11 mouse cellular contexts compared by ENCODE assay signal in genomic region chr10:94000223-94000622, GRCm38 (mm10). TPM values are rescaled to one million over a fixed set of nuclear protein-coding genes. Genes with fewer than 3 reads are reported as not detected.
DNase-seq lines count a peak whose midpoint lies in the region; ATAC-seq lines count a peak whose summit lies in the region.
"Had no signal": no experiment of that assay in that cellular context is flagged by ENCODE, and none has a peak within 500 bp of the region (broad histone marks: within the 10 kb centered on the region; RNA-seq: fewer than 3 reads in every experiment).

No protein-coding gene starts in this region.

- H3K36me3 ChIP-seq in heart, embryonic 14.5 days (ENCODE audit: control insufficient read depth, insufficient read depth, low read length), result peaks cover 91% of the 10 kb centered on the region
- peaks cover 77% of the 10 kb centered on the region for H3K36me3 ChIP-seq in heart, embryonic 12.5 days
- H3K36me3 ChIP-seq in forebrain, embryonic 12.5 days (replicated peaks), result peaks cover 78% of the 10 kb centered on the region

- no peak overlapping the region for H3K9ac ChIP-seq in heart, embryonic 14.5 days (ENCODE audit: low read length)
- H3K9ac ChIP-seq in heart, embryonic 12.5 days, result no peak overlapping the region
- no peak overlapping the region for H3K9ac ChIP-seq in forebrain, embryonic 12.5 days
- H3K9ac ChIP-seq: embryonic facial prominence, embryonic 15.5 days had no signal

- WGBS in heart, embryonic 14.5 days, result 66% methylated on average over 10 of the region's 10 CpGs
- WGBS in heart, embryonic 12.5 days, result 79% methylated on average over 10 of the region's 10 CpGs
- 92% methylated on average over 10 of the region's 10 CpGs for WGBS in forebrain, embryonic 12.5 days

- H3K4me2 ChIP-seq in heart, embryonic 14.5 days (ENCODE audit: low read length), result no peak overlapping the region
- H3K4me2 ChIP-seq in heart, embryonic 12.5 days, result no peak overlapping the region
- no peak overlapping the region for H3K4me2 ChIP-seq in forebrain, embryonic 12.5 days
- H3K4me2 ChIP-seq: embryonic facial prominence, embryonic 15.5 days had no signal

- DNase-seq in adrenal gland, postnatal 36 days, result peak; percentile 24 to 41
- peak; percentile 19 to 23 for DNase-seq in heart, postnatal 10 days
- peak; percentile 57 for DNase-seq in lung, postnatal 10 days
- DNase-seq in spleen, postnatal 14 days (ENCODE audit: low spot score in 2 of 2), result no peak
- DNase-seq: right cerebral cortex, postnatal 25 days had no signal

- intact Hi-C loops in heart, postnatal 10 days (cut with DNase I), result no loop called here

- H3K4me3 ChIP-seq in heart, embryonic 14.5 days (ENCODE audit: control insufficient read depth in 1 of 2, insufficient read depth in 1 of 2, low read depth in 1 of 2, low read length in 2 of 2), result no peak overlapping the region
- no peak overlapping the region for H3K4me3 ChIP-seq in heart, embryonic 12.5 days
- no peak overlapping the region for H3K4me3 ChIP-seq in forebrain, embryonic 12.5 days (replicated peaks)
- H3K4me3 ChIP-seq: embryonic facial prominence, embryonic 15.5 days had no signal

- 0 out of 2 replicates have a peak, but pooled peaks have one; percentile 59 for ATAC-seq in heart, embryonic 14.5 days (ENCODE audit: insufficient number of reproducible peaks, insufficient read depth, low FRiP score, low read depth)
- no peak for ATAC-seq in heart, embryonic 12.5 days (ENCODE audit: insufficient number of reproducible peaks, low FRiP score)
- no peak for ATAC-seq in forebrain, embryonic 12.5 days (ENCODE audit: low FRiP score)
- ATAC-seq in erythroid progenitor cell, adult 5-6 weeks (replicated peaks; ENCODE audit: low FRiP score, poor library complexity, severe bottlenecking), result no peak

- no peaks in the 10 kb centered on the region for H3K27me3 ChIP-seq in heart, embryonic 14.5 days (ENCODE audit: control insufficient read depth, insufficient read depth, low read length)
- H3K27me3 ChIP-seq in heart, embryonic 12.5 days (replicated peaks), result no peaks in the 10 kb centered on the region
- no peaks in the 10 kb centered on the region for H3K27me3 ChIP-seq in forebrain, embryonic 12.5 days
- H3K27me3 ChIP-seq: CH12.LX; embryonic facial prominence, embryonic 15.5 days had no signal

- H3K4me1 ChIP-seq in heart, embryonic 14.5 days (ENCODE audit: control insufficient read depth in 2 of 2, insufficient read depth in 2 of 2, low read length in 2 of 2), result no peaks in the 10 kb centered on the region; a peak in 1 of 4 replicates
- no peaks in the 10 kb centered on the region for H3K4me1 ChIP-seq in heart, embryonic 12.5 days (replicated peaks)
- H3K4me1 ChIP-seq in forebrain, embryonic 12.5 days, result no peaks in the 10 kb centered on the region
- H3K4me1 ChIP-seq: embryonic facial prominence, embryonic 15.5 days had no signal

- no peaks in the 10 kb centered on the region for H3K9me3 ChIP-seq in heart, embryonic 14.5 days (ENCODE audit: control insufficient read depth, low read length)
- H3K9me3 ChIP-seq in heart, embryonic 12.5 days (replicated peaks), result no peaks in the 10 kb centered on the region
- no peaks in the 10 kb centered on the region for H3K9me3 ChIP-seq in forebrain, embryonic 12.5 days
- H3K9me3 ChIP-seq: embryonic facial prominence, embryonic 15.5 days had no signal

- H3K27ac ChIP-seq in heart, embryonic 14.5 days (replicated peaks in 1 of 2; ENCODE audit: control insufficient read depth in 1 of 2, insufficient read depth in 1 of 2, low read depth in 2 of 2, low read length in 2 of 2), result no peak overlapping the region
- H3K27ac ChIP-seq in heart, embryonic 12.5 days (ENCODE audit: poor library complexity, severe bottlenecking), result no peak overlapping the region
- no peak overlapping the region for H3K27ac ChIP-seq in forebrain, embryonic 12.5 days
- H3K27ac ChIP-seq: embryonic facial prominence, embryonic 15.5 days had no signal

RNA-seq across cellular contexts. Expression of gene Vezt, which starts 35.4 kb away (rescaled TPM):
- 22.5 and 25.7 TPM in 2 replicates for polyA plus RNA-seq in heart, embryonic 14.5 days (2014; fragmentation: Nextera tagmentation; extraction: Ambion mirVana)
- 29.4 and 30.5 TPM in 2 replicates for polyA plus RNA-seq in heart, embryonic 12.5 days (2016; fragmentation: Nextera tagmentation; extraction: Ambion mirVana)
- total RNA-seq in adrenal gland, postnatal 36 days (2021), result 10 to 100 TPM; 18.0 to 22.8 TPM
- total RNA-seq in heart, postnatal 10 days (2021), result 10 to 100 TPM; 37.9 to 40.2 TPM
- polyA plus RNA-seq in forebrain, embryonic 12.5 days (2016; fragmentation: Nextera tagmentation; extraction: Ambion mirVana), result 53.3 and 60.3 TPM in 2 replicates
- total RNA-seq in erythroid progenitor cell, adult 5-6 weeks (2015; ENCODE audit: low replicate concordance), result 18.0 and 25.6 TPM in 2 replicates
- total RNA-seq in erythroid progenitor cell, adult 5-6 weeks (2017; ENCODE audit: low replicate concordance), result 20.4 and 20.5 TPM in 2 replicates

RNA-seq across cellular contexts. Expression of gene Fgd6, which starts 35.6 kb away (rescaled TPM):
- polyA plus RNA-seq in heart, embryonic 14.5 days (2014; fragmentation: Nextera tagmentation; extraction: Ambion mirVana), result 2.7 and 3.9 TPM in 2 replicates
- polyA plus RNA-seq in heart, embryonic 12.5 days (2016; fragmentation: Nextera tagmentation; extraction: Ambion mirVana), result 3.7 and 4.0 TPM in 2 replicates
- 1 to 10 TPM; 5.1 to 5.8 TPM for total RNA-seq in adrenal gland, postnatal 36 days (2021)
- 1 to 10 TPM; 5.9 to 6.0 TPM for total RNA-seq in heart, postnatal 10 days (2021)
- polyA plus RNA-seq in forebrain, embryonic 12.5 days (2016; fragmentation: Nextera tagmentation; extraction: Ambion mirVana), result 3.2 and 3.3 TPM in 2 replicates
- total RNA-seq in erythroid progenitor cell, adult 5-6 weeks (2015; ENCODE audit: low replicate concordance), result 7.9 and 13.0 TPM in 2 replicates
- total RNA-seq in erythroid progenitor cell, adult 5-6 weeks (2017; ENCODE audit: low replicate concordance), result 9.4 and 13.7 TPM in 2 replicates

Comparison
In these comparisons a context has a peak if more than half of its experiments do, and no peak if none do; other contexts are left out.
1. DNase-seq: peak in adrenal gland, postnatal 36 days (2 of 2), heart, postnatal 10 days (2 of 2) and lung, postnatal 10 days (single experiment); none in spleen, postnatal 14 days (0 of 2).